Mouse (Mus musculus) neural tube, embryonic 10.5 days (tissue): ENCODE measurements around the gene Gpr89.

Experiments
- DNase-seq: peaks from one replicate; pipeline ENCODE4 v3.0.0-alpha.2; 2017; ENCODE audit warnings: low spot score; ENCODE audit errors: extremely low spot score

Gpr89 gene

DNA sequence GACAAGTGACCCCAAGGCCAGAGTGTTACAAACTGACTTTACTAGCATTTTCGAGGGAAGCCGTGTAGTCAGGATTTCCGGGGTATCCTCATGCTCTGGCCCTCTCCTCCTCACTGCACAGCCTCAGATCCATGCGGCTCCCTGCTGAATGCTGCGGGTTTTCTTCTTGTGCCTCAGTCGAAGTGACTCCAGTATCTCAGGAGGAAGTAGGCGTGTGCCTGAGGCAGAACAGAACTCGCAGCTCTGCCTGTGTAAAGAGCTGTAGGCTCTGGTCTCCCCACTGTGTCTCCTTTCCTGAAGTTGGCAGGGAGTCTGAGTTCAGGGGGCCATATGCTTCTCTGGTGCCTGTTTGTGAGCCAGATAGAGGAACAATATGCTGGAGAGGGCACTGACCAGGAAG is 34.1 kb downstream of the Gpr89 start:
- DNase-seq: no peak

DNA sequence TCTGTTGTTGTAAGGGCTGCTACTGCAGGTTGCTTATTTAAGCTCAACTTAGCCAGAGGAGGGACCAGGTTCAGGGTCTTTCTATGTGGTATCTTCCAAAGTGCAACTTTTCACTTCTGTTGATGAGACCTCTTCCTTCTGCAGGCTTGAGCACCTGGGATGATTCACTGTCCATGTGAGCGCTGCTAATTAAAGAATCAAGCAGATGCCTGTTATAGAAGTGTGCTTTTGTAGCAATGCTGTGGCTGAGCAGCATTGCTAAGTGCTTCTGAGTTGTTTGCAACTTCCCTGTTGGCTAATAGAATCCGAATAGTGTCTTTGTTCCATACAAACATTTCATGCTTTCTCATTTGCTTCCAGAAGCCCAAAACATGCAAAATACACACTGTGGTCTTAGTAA is 34.9 kb downstream of the Gpr89 start:
- no peak for DNase-seq

DNA sequence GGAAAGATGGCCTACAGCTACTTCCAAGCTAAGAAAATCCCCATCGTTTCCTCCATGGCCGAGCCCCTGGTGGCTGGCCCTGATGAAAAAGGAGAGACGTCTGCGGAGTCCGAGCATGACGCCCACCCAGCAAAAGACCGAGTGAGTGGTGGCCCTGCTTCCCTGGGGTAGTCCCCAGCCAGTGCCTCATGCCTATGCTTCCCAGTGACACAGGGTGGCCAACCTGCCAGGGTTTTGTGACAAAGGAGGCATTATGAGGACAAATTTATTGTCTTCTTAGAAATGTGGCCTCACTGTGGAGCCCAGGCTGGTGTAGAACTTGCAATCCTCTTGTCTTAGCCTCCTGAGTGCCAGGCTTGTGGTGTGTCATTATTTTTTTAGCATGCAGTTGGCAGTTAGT is 36.1 kb downstream of the Gpr89 start:
- DNase-seq: no peak

DNA sequence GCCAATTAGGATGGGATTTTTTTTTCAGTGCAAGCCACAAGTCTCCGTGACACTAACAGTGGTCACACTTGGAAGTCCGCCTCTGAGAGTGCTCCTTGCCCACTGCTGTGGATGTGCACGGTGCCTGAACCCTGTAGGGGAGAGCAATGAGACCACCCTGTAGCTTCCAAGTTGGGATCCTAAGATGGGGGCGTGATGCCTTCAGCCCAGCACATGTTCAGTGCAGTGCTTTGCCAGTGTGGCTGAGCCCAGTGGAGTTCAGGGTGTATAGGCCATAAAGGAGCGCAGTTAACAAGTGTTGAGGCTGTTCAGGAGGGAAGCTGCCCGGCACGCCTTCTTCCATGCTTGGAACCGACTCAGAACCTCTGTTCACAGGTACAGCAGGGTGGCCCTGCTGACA is 36.6 kb downstream of the Gpr89 start:
- DNase-seq: no peak

DNA sequence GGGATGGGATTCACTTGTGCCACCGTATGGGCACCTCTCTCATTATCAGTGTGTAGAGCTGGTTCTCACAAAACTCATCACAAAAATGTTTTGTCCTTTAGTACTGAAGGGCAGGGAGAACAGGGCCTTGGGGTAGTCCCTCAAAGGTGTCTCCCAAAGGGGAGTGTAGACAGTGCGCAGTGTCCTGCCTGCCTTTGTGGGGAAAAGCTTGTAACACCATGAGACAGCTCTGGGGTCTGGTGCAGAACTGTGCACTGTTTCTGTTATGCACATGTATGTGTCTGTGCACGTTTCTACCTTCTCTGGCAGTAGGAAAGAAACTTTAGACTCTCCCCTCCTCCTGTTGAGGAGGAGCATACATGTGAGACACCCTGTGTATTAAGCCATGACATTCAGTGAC is 37.3 kb downstream of the Gpr89 start:
- no peak for DNase-seq

DNA sequence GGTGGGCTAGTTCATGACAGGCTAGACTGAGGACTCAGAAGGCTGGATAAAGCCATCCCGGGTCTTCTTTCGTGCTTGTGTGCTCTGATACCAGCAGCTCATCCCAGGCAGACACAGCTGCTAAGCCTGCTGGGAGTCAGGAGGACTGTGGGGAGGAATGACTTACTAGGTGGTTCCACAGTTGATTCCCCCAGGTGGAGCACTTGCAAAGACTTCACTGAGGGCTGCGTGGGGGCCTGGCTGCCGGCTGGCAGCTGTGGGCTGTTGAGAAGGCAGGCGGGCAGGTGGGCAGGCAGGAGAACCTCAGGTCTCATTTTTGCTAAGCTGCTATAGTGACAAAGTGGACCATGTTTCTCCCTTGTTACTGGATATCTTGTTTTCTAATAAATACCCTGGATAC is 44.6 kb downstream of the Gpr89 start:
- no peak for DNase-seq

DNA sequence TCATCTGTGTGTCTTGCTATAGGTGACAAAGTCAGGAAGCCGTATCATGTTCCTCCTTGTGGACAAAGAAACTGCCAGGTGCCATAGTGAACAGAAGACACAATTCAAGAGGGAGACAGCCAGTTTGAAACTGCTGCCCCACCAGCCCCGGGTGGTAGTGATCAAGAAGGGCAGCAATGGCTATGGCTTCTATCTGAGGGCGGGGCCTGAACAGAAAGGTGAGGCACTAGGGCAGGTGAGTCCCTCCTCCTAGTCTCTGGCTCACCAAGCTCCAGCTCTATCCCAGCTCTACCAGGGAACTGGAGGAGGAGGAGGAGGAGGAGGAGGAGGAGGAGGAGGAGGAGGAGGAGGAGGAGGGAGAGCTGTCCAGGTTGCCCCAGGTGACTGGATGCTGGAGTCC is 49.3 kb downstream of the Gpr89 start:
- DNase-seq: no peak

DNA sequence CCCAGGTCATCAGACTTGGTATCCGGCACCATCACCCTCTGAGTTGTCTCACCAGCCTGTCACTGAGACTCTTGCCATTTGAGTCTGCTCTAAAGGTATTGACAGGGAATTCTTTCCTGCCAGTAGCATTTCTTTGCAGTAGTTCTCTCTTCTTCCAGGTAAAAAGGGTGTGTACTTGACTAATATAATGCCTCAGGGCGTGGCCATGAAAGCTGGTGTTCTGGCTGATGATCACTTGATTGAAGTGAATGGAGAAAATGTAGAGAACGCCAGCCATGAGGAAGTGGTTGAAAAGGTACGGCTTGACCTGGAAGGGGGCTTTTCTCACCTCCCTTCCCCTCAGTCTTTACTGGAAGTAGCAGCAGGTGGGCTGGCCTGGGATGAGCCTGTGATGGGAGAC is 50.8 kb downstream of the Gpr89 start:
- no peak for DNase-seq

DNA sequence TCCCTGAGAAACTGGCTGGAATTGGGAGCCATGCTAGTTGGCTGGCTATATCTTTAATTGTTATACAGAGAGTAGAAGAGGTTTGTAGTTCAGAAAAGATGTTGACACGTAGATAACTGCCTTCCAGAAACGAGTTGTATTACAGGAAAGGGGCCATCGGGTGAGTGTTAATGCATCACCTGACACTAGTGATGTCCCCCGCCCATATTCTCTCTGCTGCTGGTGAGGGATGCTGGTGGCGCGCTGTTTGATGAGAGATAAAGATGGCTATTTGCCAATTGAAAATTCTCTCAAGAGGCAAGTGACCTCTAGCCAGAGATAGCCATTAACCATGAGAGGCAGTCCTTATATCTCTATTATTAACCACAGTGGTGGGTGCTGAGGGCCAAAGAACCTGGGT is 52.6 kb downstream of the Gpr89 start:
- no peak for DNase-seq

DNA sequence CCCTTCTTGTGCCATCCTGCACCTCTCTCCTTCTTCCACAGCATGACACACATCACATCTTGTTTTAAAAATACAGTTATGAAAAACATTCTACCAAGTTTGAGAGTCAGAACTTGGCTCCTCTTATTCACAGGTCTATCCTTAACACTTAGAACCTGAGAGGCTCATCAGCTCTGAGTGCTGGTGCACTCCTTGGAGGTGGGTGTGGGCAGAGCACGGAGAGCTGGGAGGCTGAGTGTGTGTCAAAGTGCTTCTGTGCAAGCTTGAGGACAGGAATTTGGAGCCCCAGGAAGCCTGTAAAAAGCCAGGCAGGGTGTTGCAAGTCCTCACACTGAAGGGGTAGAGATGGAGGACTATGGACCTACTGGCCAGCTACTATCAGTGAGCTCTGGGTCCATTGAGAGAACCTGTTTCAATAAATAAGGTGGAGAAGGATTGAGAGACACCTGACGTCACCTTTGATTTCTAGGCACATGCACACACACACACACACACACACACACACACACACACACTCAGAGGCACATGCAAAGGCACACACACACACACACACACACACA is 55.9 kb downstream of the Gpr89 start:
- no peak for DNase-seq

DNA sequence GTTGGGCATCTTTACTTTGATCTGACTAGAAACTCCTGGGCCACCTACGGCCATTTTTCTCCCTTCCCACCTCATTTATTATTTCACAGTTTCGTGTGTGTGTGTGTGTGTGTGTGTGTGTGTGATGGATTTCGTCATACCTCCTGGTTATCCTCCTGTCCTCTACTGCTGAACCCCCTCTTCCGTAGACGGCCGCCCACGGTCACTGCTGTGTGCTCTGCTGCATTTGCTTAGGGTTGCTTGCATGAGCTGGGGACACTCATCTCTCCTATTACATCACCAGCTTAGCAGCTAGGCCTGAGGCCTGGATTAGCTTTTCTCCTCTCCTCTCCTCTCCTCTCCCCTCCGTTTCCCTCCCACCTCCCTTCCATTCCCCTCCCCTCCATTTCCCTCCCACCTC is 56.7 kb downstream of the Gpr89 start:
- DNase-seq: no peak

DNA sequence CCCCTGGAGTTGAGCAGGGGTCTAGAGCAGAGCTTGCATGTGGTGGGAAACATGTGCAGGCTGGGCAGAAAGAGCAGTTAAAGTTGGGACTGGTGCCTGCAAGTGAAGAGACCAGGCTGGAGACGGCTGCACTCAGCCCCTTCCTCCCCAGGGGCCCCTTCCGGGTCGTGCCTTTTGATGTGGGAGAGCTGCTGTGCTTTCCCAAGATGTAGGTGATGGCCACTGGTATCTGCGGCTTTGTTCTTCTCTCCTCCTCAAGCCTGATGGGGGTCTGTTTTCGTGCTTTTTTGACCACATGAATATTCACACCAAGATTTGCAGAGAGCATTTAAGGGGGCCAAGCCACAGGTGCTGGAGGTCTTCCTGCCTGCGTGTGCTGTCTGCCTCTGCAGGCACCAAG is 57.5 kb downstream of the Gpr89 start:
- no peak for DNase-seq

DNA sequence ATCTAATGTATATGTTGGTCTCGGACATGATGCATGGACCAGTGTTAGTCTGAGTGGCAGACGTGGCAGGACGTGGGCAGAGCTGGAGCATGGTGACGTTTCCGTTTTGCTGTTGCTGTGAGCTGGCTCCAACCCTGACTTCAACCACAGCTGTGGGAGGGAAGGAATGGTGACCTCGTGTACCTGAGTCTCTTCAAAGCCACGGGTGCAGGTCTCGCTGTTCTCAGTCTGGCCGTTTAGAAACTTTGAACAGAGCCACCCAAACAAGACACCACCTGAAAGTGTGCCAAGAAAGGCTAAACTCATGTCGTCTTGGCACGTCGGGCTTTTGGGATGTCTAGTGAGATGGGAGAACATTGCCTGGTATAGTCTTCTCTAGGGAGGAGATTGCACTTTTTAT is 58.2 kb downstream of the Gpr89 start:
- no peak for DNase-seq

DNA sequence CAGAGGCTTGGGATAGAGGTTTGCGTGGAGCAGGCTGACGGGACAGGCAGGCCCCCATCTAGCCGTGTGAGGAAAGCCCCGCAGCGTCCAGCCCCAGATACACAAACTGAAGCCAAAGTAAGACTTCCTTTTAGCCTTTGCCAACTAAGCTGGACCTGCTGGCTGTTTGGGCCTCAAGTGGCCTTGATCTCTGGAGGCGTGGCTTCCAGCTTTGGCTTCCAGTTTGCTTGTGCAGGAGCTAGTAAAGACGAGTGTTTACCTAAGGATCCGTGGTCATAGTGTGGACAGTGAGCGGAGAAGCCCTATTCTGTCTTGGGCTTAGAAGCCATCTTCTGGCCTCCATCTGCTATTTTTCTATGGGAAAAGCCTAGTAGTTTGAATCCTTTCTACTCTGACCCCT is 59.3 kb downstream of the Gpr89 start:
- DNase-seq: no peak

DNA sequence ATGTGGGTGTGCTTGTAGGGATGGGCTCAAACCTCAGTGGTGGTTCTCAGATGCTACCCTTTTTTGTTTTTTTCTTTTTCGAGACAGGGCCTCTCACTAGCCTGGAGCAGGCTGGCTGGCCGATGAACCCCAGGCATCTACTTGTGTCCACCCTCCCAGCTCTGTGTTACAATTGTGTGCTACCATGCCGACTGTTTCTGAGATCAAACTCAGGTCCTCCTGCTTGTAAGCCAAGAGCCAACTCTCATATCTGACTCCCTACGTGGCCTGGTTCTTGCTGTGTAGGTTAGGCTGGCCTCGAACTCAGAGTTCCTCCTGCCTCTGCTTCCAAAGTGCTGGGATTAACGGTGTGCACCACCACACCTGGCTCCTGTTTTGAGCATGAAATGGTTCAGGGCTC is 60.0 kb downstream of the Gpr89 start:
- no peak for DNase-seq

DNA sequence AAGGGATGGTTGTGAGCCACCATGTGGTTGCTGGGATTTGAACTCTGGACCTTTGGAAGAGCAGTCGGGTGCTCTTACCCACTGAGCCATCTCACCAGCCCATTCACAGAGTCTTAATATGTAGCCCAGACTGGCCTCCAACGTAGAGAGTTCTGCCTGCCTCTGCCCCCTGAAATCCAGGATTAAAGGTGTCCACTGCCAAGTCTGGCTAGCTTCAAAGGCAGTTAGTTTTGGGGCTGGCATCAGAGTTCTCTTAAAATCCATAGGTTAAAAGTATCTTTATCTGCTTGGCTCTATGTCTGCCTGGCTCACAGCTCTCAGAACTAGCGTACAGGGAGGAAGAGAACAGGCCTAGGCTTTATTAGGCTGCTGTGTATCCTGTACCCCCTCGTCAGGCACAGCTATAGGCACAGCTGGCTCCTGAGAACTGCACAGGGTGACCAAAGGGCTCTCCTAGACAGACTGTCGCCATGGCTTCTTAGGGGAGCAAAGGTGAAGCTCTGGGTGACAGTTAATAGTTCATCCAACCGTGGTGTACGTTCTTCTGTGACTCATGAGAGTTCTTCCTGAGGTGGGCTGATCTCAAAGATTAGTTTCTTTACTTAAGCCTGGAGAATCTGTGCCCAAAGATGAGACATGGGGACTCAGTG is 66.0 kb downstream of the Gpr89 start:
- no peak for DNase-seq

DNA sequence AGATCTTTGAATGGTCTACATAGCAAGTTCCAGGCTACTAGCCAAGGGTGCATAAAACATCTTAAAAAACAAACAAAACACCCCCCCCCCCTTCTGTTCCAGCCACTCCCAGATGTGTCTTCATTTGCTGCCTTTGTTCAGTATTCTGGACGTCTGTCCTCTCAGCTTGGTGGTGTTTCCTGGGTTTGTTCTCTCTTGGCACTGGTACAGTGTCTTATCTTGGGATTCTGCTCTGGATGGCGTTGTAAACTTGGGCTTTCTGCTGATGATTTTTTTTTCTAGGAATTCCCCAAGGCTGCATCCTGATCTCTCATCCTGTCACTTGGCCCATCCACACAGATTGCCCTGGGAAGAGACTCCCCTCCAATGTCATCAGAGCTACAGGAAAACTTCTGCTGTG is 68.7 kb downstream of the Gpr89 start:
- no peak for DNase-seq

DNA sequence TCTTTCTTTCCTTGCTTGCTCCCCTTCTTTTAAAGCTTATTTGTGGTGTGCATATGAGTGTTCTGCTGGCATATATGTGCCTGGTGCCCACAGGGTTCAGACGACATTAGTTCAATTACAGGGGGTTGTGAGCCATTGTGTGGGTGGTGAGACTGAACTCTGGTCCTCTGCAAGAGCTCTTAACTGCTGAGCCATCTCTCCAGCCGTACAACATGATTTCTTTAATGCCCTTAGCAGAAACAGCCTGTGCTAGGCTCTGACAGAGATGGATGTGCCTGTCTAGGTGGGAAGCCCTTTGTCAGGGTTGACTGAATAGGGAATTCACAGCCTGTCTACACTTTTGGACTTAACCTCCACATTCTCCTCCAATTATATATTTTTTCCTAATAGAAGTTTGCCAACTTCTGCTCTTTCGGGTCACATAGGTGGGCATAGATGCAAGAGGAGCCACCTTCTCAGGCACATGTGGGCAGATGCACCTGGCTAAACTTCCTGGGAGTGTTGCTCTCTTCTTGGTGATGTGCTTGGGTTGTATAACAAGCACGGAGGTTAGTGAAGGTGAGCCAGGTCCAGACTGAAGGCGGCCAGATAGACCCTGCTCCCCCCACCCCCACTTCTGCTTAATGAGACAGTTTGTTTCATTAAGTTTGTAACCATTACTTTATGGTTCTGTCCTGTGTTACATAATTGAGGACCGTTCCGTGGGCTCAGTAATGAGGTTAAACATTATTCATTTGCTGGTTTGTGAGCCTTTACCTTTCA is 70.4 kb downstream of the Gpr89 start:
- no peak for DNase-seq

DNA sequence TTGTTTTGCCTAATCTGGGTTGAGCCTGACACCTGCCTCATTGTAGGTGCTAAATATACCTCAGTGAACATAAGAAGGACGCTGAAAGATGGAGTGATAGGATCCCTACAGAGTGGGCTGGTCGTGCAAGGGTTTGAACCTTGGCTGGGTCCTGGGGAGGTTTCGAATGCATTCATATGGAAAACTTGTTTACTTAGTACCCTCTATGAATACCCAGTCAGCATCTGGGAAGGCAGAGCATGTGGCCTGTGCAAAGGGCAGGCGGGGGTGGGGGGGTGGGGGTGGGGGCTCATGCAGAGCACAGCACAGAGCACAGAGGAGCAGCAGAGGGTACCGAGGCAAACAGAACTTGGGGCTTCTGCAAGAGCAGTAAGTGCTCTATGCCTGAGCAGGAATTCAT is 72.2 kb downstream of the Gpr89 start:
- no peak for DNase-seq

DNA sequence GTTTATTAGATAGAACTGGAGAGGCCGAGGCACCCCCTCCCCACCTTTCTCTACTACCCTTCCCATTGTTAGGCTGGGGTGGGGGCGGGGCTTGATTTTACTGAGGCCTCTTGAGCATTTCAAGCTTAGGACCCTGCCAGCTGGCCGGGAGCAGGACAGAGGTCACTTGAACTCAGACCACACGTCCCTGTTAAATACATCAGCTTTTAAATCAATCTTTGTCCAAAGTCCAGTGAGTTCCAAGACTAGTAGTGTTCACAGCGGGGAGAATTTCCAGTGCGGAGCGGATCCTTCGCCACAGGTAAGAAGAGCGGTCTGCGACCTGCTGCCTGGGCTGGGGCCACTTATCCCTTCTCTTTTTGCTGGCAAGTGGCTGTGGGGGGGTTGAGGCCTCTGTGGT is 75.3 kb downstream of the Gpr89 start:
- DNase-seq: no peak

DNA sequence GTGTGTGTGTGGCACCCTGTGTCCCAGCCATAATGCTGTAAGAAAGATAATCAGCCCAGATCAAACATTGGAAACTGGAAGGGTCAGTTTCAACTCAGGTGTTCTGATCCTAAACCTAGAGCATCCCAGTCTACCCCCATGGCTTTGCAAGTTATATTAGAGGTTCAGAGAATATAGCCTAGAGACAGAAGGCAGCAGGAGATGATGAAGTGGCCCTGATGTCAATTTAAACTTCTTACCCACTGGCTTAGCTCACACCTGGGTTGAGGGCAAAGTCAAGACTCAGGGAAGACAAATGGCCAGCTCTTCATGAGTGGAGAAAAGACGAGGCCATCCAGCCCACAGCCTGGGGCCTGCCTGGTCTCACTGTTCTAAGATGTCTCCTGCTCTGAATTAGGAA is 76.2 kb downstream of the Gpr89 start, which contains the start of the genes Pdzk1 and Cd160:
Gene Pdzk1 (plus strand): TSS at position 301 of the 400 bp plus-strand sequence.
Gene Cd160 (minus strand): TSS at position 368 of the 400 bp plus-strand sequence.
- DNase-seq: no peak

DNA sequence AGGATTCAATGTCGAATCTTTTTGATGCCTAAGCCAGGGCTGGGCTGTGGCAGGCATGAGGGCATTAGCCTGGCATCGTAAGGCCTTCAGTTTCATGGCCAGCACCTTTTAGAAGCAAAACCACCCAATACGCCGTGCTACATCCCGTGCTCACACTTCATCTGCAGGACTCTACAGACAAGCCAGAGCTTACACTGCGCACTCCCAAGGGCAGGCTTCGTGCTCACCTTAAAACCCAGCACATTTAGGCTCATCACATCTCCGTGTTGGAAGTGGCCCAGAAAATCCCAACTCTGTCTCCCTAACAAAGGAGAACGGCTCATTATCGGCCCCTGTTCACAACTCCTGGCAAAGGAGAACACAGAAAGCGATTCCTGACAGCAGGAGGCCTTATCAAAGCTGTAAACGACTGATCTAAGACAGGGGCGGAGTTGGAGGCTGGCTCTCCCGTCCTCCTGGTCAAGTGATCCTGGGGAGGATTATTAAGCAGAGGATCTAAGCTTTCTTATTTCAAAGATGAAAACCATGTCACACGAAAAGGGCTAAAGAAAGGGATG is 76.8 kb downstream of the Gpr89 start:
- DNase-seq: no peak

DNA sequence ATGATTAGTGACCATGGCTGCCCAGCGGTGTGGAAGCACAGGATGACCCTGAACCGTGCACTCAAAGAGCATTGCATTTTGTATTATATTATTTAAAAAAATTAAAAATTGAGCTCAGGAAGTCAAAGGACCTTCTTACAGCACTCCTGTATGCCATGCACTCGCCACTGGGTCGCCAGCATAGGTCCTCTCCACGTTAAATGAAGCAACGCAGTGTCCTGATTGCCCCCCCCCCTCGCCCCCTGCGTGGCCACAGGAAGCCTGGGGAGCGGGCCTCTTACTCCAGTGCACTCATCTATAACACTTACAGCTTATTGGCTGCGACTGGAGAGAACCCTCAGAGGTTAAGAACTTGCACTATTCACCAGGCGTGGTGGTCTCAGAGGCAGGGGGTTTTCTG is 79.9 kb downstream of the Gpr89 start:
- DNase-seq: no peak
